Mouse (Mus musculus) kidney, adult 10 weeks (tissue): ENCODE measurements around the gene Fn3k. TPM values are rescaled to one million over a fixed set of nuclear protein-coding genes. Genes with fewer than 3 reads are reported as not detected.

Experiments used
- polyA plus RNA-seq: library from polyadenylated mRNA; stranded (reverse); fragments of 350-450 nt; fragmentation: Illumina TruSeq; extraction: RNeasy Lipid Tissue Mini Kit (QIAGEN cat#74804); gene quantifications from one replicate; pipeline ENCODE4 v1.2.3, GENCODE M21; 2014; ENCODE audit warnings: low read depth, low replicate concordance

Gene Fn3k
- polyA plus RNA-seq = 5.5 TPM

DNA sequence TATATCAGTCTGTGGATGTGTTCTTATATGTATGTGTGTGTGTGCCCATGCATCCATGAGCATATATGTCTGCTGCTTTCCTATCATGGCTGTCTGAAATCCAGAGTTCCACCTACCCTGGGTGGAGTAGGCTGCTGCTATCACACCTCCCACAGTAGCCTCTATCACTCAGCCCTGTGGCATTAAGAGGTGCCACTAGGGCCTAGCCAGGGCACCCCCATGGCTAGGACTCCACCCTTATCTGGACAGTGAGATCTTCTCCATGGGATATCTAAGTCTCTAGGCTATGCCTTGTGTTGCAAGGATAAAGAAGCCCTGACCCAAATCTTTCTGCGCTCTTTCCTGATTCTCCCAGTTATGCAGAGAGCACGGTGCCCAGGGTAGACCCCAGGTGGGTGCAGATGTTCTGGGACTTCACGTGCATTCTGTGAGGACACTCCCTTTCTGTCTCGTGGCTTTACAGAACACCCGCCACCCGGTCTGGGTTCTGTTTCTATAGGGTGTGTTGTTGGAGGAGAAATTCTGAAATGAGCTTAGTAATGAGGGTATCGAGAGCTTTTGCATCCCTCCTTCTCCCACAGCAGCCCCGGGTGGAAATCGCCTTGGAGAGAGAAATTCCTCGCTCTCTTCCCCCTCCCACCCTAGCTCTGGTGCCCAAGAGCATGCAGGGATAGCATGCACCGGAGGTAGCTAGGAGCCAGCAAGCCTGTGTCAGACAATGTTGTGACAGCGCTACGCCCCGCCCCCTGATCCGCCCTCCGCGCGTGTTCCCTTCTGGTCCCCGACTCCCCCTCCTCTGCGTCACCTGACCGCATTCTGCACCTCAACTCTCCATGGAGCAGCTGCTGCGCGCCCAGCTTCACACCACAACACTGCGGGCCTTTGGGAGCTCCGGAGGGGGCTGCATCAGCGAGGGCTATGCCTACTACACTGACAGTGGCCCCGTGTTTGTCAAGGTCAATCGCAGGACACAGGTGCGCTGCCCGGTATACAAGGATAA, at the start of gene Fn3k:
TSS of gene Fn3k (plus strand) at position 758 of the 1,000 bp plus-strand sequence.

DNA sequence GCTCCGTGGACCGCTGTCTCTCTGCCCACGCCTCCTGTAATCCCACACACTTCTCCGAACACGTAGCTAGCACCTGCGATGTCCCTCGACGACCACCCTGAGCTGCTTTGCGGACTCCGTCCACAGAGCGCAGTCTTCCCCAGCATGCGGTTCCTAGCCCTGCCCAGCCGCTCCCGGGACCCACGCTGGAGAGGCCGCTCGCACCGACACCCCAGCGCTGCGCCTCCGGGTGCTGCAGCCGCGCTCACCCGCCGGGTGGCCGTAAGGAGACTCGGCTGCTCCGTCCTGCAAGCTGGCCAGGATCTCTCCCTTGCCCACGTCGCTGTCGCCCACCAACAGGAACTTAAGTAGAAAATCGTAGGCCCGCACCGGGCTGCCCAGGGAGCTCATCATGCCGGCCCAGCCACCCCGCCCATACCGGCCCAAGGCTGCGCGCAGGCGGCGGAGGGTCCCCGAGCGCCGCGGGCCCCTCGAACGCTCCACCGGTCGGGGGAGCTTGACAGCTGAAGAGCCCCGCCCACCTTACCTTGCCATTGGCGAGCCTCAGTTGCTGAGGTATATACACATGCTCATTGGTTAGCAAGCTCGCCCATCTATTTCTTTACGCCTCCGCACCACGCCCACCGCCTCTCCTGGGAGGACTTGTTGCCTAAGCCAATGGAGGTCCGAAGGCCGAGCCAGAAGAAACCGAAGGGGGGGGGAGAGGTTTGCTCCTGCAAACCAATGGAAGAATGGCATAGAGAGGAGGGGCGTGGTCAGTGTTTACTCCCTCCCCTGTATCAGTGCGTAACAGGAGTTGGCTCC, 46.8 kb upstream of the Fn3k start, which contains the start of gene Rab40b:
TSS of gene Rab40b (minus strand) at position 502 of the 804 bp plus-strand sequence.

DNA sequence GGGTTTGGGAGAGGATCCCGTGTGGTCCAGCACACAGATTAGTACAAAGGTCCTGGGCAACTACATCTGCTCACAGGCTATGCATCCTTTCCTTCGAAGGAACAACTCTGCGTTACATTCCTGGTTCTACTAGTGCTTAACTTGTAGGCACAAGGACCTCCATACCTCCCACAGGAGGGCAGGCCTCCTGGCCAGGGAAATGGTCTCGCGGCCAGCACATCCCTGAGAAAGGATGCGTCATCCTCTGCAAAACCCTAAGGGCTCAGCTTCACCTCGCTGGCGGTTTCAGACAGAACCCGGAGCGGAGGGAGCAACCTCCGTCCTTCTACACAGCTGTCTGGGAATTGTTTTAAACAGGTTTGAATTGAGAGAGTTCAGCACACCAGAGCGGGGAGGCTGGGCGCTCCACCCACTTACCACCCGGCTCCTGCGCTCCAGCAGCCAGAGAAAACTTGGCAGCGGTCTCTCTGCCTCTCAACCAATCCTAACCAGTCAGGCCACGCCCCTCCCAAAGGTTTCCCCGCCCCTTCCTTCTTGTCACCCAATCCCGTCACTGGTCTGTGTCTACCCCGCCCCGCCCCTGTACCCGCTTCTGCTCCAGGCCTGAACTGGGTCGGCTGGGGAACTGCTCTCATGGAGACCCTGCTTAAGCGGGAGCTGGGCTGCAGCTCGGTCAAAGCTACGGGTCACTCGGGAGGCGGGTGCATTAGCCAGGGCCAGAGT, 13.7 kb upstream of the Fn3k start, which contains the start of gene Fn3krp:
TSS of gene Fn3krp (plus strand) at position 572 of the 723 bp plus-strand sequence.

DNA sequence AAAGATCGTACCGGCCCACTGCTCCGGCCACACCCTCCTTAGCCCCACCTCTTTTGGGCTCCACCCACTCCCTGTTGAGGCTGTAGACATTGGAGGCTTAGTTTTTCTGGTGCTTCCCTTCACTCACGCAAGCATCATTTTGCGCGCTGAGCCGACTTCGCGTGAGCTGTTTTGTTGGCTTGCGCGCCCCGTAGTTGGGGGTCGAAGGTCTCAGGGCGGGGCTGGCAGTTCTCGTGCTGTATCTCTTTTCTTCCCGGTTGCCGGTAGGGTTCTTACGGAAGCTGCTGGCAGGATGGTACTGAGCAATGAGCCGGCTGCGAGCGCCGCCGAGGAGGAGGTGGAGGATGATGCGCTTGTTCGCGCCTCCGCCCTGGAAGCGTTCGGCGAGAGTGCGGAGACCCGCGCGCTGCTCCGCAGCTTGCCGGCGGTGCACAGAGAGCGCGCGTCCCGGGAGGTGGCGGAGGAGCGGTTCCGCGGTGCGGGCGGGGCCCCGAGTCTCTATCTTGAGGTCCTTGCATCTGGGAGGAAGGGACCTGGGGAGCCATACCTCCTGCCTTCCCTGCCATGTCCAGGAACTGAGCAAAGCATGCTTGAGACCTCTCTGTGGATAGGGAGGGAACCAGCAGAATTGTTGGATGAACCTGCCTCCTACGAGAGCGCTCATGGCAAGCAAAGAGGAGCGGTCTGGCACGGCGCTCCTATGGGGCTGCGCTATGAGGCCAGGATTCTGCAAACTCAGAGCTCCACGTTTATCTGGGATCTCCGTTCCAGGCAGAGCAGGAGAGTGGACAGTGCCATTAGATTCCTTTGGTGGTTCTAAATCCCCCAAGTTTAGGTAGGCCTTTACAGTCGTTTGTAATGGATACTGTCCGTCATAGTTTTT, 17.3 kb downstream of the Fn3k start, which contains the start of gene Tbcd:
TSS of gene Tbcd (plus strand) at position 197 of the 883 bp plus-strand sequence.

Other genes with a start within 250 kb of the Fn3k start
- gene Hexdc, start 230.5 kb upstream of the Fn3k start, polyA plus RNA-seq = 5.1 TPM
- gene Ogfod3, start 230.2 kb upstream of the Fn3k start, polyA plus RNA-seq = 2.4 TPM
- 8.0 TPM for gene Cybc1, start 205.6 kb upstream of the Fn3k start, polyA plus RNA-seq
- 19.8 TPM for gene Narf, start 197.7 kb upstream of the Fn3k start, polyA plus RNA-seq
- gene Foxk2, start 174.9 kb upstream of the Fn3k start, polyA plus RNA-seq = 10.4 TPM
- 73.6 TPM for gene Wdr45b, start 80.5 kb upstream of the Fn3k start, polyA plus RNA-seq
- gene Rab40b, start 46.7 kb upstream of the Fn3k start, polyA plus RNA-seq = 2.3 TPM
- gene Fn3krp, start 13.5 kb upstream of the Fn3k start, polyA plus RNA-seq = 17.4 TPM
- 22.8 TPM for gene Tbcd, start 17.0 kb downstream of the Fn3k start, polyA plus RNA-seq
- gene Zfp750, start 84.4 kb downstream of the Fn3k start, polyA plus RNA-seq = 3.4 TPM
- gene B3gntl1, start 238.2 kb downstream of the Fn3k start, polyA plus RNA-seq = 1.0 TPM